Mouse (Mus musculus): Measurements from ENCODE around the gene Ankfn1.

The Ankfn1 gene

DNA sequence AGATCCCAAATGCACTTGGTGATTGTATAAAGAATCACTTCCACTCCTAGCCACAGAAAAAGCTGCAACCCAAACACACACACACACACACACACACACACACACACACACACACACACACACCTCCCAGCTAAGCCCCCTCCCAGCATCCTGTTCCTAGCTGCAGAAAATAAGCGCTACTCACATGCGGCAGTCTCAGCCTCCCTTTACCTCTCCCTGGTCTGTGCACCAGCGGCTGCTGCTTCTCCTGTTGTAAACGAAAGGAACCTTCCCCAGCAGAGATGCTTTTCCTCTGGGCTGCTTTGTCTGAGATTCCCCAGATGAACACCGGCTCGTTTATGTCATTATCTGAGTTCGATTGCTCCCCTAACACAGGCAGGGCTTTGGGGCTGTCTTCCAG is at the start of gene Ankfn1:
TSS of gene Ankfn1 (minus strand) at position 223 of the 400 bp plus-strand sequence.
- DNase-seq, result no peak

DNA sequence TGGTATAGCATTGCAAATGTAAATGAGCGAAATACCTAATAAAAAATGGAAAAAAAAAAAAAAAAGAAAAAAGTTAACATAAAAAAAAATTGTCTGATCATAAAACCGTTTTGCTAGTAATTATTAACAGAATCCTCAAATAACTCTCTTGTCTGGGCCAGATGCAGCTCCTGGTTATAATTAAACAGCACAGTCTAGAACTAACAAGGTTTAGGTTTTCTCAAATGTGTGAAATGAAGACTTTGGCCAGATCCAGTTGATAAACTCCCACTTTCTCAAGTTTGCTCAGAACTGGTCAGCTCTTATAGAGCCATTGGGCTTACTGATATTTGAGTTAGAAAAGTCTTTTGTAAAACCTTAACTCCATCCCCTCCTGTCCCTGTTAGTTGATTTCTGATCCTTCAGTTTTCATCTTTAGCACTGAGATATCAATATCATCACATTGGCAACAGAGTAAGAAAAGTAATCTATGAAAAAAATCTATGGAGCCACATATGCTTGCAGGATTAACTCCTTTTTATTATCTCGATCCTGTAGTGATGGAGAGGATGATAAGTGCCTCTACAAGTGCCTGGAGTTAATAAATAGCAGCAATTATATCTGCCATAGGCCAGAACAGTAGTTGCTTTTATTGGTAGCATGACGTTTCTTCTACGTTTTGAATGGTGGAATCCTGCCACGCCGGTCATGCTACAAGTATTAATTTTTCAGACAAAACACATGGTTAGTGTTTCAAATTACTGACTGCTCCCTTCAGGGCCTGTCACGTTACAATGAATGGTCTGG is 46.4 kb upstream of the Ankfn1 start:
- no peak for DNase-seq

DNA sequence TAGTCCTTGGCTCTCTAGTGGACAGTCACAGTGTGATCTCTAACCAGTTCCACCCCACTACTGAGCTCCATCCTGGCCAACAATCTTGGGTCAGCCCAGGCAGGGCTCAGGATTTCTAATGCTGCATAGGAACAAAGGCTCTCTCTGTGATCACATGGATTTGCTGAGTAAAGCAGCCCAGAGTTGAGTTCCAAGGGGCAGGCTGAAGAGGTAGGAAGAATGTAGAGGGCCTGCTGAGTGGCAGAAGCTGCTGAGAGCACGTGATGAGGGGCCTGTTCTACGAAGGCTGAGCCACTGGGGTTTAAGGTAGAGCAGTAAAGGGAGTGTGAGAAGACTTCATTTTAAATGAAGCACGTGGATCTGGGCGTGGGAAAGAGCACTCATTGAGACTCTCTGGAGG is 41.1 kb upstream of the Ankfn1 start:
- DNase-seq, result no peak

DNA sequence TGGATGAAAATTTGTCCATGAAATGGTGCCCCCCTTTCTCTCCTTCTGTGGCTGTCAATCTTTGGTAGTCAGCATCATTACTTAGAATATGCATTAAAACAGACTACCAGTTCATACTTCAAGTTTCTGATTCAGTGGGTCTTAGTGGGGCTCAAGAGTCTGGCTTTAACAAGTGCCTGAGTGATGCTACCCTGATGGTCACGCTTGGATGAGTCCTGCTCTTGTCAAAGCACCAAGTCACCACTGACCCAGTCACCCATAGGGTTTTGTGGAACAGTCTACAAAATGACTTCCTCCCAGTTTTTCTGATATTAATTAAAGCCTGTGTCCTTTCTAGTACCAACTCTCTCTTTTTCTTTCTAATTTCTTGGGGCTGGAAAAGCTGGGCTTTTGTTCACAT is 34.0 kb upstream of the Ankfn1 start:
- DNase-seq, result no peak

DNA sequence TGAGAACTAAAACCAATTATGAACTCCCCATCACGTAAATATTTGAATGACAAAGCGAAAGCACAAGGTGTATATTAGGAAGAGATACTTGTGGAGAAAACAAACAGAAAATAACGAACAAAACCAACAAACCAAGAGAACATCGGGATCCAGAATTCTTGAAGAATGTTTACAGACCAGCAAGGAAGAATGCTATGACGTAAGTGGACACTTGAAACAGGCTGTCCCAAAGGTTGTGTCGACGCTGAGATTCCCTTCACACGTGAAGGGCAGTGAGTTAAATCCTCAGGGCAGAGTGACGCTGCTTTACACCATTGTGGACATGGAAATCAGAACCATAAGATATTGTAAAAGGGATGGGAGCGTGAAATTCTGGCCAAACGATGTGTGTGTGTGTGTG is 30.5 kb upstream of the Ankfn1 start:
- no peak for DNase-seq

DNA sequence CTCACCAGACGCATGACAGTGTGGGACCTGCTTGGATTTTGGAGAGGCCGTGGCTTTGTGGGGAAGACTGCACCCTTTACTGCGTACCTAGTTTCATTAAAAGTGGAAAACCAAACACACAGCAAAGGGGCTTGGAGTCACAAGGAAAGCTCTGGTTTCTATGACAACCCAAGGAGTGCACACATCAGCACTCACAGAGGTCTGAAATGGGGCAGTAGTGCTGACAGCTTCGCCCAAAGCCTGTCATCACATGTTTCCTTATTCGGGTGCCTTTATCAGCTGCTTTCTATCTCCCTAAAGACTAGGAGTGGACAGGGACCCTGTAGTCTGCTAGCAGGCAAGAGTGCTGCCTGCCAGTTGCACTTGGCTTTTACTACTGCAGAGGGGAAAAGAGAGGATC is 27.4 kb upstream of the Ankfn1 start:
- no peak for DNase-seq

DNA sequence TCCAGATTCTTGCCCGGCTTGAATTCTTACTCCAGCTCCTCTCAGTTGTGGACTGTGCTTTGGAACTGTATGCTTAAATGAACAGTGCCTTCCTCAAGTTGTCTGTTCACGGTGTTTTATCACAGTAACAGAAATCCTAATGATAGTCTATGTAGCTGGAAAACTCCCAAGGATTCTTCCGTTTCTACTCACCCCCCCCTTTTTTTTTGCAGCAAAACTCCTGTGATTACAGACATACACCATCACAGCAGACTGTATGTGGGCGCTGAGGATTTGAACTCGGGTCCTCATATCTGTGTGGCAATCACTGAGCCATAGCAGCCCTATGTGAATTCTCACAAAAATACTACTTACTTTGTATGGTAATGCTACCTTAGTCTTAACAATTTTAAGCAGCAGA is 26.5 kb upstream of the Ankfn1 start:
- DNase-seq, result no peak

DNA sequence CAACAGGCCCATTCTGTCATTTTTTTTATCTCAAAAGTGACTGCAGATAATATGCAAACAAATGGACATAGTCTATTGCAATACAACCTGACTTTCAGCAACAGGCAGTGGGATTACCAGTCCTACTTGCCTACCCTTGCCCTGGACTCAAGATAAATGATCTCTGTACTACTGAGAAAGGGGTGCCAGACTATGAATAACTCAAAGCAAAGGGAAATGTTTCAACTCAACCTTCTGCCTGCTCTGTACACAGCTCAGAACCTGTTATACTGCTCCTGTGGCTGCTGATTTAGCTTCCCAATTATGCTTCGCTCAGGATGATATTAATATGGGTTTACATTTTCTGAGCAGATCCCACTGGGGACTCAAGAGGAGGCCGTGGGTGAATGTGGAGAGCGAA is 15.3 kb upstream of the Ankfn1 start:
- no peak for DNase-seq

DNA sequence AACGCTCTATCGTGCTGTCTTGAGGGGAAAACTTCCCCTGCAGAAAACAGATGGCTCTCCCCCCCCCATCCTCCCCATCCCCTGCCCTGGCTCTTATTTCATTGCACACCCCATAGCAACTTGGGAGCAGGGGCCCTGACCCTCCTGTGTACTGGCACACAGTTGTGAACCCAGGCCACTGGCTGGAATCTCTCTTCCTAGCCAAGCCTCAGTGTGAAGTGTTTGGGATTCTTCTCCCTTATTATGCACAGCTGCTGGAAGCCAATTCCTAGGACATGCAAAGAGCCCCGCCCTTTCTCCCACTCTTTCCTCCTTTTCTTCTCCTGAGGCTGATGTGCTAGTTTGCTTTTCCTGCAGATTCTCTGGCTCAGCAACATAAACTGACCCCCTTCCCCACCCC is 1.4 kb downstream of the Ankfn1 start:
- DNase-seq, result no peak

DNA sequence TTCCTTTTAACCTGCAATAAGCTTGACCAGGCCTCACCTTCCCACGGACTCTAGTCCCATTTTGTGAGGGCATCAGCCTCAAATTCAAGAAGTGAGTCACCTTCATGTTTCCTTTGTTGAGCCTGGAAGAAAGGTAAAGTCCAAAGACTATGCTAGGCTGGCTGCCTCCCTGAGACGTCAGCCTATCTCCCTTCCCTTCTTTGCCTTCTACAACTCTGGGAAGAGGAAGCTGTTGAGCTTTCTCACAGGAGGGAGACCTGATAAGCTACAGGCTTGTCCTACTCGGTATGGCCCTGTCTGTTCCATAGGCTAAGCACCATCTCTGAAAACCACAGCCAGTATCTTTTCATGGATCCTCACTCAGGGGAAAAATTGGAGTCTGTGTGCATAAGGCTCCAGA is 2.5 kb downstream of the Ankfn1 start:
- no peak for DNase-seq

DNA sequence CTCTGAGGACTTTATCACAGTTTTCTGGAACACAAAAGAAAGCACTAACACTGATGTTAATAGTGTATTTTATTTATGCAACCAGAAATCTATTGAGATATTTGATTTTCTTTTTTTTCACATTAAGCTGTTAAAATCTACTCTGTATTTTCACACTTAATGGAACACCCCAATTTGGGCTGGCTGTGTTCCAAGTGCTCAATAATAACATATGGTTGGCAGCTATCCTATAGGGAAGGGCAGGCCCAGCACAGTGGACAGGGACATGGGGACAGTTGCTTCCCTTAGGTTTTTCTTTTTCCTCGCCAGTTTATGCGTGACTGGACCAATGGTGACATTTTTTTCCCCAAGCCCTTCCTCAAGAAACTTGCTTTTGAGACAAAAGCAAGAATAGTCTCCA is 4.5 kb downstream of the Ankfn1 start:
- DNase-seq, result no peak

DNA sequence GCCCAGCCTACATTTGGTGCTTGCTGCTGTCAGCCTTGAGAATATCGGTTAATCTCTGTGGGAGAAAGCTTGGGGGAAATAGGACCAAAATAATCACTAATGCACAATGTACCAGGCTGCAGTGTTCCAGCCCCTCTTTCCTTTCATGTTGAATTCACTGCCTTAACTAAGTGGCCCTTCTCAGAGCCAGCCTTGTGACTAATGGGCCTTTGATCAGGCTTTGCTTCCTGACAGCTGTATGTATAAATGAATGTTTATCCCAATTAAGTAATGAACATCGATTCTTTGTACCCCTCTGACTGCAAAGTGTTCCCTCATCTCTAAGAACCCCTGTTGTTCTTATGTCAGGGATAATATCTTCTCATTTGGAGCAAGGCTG is 11.7 kb downstream of the Ankfn1 start:
- DNase-seq, result no peak

DNA sequence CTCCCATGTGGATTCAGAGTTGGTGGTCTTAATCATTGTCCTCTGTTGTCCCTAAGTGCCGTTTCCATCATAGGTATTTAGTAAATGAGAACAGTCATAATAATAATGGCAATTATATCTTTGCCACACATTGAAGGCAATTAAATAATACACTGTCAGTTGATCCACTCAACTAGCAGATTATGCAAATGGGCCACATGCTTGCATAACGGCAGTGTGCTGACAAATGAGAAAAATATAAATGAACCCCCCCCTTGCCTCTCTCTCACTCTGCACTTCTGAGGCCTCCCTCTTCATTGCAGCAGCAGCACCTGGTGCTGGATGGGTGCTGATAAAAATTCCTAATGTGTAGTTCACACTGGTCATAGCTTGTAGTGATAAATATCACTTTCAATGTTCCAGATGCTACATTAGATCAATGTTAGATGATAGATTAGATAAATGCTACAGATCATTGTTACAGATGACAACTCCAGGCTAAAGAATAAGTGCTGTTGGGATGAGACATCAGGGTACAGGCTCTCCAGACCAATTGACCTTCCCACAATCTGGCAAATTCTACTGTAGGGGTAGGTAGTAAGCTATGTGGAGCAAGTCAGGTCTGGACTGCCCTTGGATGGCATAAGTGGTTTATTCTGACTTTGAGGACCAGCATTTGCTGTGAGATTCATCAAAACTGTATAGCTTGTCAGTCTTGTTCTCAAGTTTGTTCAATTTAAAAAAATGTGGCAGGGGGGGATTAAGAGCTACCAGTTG is 12.3 kb downstream of the Ankfn1 start:
- no peak for DNase-seq

DNA sequence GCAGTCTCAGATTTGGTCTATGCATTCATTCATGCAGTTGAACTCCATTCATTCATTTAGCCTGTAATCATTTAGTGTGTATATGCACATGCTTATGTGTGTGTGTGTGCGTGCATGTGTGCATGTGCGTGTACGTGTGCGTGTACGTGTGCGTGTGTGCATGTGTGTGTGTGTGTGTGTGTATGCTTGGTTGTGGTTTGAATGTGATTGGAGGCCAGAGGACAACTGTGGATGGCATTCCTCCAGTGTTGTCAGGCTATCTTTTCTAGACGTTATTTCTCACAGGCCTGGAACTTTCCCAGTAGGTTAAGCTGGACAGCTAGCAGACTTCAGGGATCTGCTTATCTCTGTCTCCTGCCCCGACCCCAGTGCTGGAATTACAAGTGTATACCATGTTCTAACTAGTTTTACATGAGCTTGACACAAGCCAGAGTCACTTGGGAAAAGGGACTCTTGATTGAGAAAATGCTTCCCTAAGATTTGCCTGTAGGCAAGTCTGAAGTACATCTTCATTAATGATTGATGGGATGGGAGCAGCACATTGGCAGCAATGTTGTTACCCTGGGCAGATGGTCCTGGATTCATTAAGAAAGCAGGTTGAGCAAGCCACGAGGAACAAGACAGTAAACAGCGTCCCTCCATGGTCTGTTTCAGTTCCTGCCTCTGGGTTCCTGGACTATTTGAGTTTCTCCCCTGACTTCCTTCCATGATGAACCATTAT is 43.3 kb downstream of the Ankfn1 start:
- no peak for DNase-seq

DNA sequence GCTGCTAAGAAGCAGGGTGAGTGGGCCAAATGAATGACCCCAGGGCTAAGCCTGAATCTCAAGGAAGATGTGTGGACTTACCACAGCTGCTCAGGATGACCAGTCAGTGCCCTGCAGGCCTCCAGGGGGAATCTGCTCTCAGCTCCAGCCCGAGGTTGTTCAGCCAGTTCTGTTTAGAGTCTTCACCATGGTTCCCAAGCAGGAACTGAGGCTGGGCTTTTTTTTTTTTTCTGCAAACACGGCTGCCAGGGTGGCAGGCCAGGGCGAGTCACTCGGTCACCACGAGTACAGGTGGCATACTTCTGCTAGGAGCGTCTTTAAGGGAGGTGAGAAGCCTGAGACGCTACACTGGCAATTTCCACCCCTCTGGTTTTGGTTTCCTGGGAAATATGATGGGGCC is 43.9 kb downstream of the Ankfn1 start:
- no peak for DNase-seq

DNA sequence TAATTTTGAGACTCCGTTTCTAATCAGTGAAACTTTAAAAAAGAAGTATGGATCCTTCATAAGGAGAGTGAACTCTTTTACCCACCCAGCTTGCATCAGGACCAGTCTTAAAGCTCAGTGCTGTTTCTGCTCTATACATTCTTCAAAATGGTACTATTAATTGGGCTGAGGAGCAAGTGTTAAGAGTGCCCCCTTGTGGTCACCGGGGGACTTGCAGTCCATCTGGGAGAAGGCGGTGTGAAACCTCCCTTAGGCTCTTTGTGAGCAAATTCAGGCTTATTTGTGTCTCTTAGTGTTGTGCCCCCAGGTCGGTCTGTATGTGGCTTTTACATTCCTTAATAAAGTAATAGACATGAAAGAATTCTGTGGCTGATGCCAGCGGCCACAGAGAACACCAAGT is 56.6 kb downstream of the Ankfn1 start:
- peak; percentile 75 for DNase-seq

DNA sequence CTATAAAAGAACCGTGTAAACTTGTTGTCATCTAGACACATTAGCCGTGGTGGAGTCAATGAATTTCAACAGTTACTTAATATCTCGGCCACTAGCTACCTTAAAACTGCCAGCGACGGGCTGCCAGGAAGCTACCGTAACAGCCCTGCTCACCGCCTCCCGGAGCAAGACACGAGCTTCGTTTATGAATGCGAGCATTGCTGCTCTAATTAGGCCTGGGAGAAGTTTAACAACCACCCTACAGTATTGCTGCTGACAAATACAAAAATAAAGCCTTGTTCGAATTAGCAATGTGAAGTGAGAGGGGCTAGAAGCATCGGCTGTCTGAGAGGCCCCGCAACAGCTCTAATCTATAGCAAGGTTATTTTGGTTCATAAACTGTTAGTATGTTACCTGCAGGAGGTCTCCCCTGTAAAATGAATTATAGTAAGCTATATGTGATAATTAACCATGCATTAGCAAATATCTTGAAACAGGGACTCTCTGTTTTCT is 58.9 kb downstream of the Ankfn1 start:
- no peak for DNase-seq

DNA sequence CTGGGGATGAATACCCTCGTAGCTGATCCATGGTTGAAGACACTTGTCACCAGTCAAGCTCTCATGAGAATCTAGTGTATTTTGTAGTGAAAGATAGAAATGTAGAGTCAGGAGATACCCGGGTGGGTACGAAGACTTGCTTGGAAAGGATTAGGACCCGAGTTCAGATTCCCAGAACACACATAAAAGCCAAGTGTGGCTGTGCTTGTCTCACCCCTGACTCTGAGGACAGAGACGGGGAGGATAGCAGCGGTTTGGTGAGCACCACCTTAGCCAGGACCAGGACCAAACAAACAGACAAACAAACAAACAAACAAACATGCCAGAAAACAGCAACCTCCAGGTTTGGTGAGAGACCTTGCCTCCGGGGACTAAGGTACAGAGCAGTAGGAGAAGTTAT is 61.1 kb downstream of the Ankfn1 start:
- DNase-seq, result no peak

DNA sequence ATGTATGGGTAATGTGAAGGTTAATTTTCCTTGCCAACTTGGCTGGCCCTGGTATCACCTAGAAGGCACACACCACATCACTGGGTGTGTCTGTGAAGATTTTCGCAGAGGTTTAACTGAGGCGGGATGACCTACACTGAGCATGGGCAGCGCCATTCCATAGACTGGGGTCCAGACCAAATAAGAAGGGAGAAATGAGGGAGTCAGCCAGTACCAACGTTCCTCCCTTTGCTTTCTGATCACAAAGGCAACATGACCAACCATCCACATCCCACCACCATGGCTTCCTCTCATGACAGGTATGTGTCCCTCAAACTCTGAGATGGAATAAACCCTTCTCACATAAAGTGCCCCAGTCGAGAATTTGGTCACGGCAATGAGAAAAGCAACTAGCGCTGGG is 68.9 kb downstream of the Ankfn1 start:
- DNase-seq, result no peak

DNA sequence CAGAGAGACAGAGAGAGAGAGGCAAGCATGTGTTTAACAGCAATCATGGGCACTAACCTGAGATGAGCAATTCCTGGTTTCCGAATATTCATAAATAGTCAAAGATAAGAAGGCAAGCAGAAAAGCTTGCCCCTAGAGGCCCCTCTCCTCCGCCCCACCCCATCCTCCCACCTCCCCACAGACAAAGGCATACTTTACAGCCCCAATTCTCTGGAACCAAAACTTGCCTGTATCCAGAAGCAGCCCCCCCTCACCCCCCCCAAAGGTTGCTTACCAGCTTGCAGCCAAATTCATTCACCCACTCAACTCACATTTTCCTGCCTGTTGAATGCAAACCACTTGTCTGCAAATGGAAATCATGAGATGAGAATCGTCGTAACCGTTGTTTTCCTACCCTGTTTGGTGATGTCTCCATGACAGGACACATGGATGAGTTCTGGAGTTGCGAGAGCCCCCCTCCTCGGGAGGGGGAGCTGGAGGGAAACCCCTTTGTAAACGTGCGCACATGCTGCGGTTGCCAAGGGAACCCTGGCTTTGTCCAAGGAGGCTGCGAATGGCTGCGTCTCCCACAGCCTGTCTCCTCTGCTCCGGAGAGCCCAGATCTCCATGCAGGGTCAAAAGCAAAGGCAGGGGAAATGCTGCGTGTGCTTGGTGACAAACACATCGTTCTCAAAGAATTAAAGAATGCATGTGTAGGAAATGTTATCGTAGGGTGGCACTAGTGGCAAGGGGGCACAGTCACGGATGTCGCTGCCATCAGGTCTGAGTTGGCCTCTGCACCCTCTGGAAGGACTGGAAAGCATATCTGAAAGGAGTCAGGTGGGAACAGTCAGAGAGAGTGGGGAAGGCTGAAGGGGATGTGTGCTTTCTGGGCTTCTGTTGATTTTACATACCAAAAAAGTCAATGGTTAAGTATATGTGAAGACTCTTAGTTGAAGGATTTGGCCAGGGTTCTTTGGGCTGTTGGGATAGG is 80.7 kb downstream of the Ankfn1 start:
- no peak for DNase-seq

DNA sequence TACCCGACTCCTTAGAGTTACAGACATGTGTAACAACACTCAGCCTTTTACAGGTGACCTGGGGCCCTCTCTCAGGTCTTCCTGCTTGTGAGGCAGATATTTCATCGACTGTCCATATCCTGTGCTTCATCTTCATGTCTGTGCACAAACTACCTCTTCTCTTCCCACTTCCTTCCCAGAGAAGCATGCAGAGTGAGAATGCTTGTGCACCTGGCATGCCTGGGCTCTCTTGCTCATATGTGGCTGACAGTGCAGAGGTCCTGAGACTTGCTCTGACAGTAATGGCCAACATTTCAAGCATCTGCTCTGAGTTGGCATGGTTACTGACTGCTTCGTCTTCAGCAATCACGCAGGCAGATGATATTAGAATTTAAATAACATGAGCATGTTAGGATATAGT is 83.8 kb downstream of the Ankfn1 start:
- DNase-seq, result no peak

DNA sequence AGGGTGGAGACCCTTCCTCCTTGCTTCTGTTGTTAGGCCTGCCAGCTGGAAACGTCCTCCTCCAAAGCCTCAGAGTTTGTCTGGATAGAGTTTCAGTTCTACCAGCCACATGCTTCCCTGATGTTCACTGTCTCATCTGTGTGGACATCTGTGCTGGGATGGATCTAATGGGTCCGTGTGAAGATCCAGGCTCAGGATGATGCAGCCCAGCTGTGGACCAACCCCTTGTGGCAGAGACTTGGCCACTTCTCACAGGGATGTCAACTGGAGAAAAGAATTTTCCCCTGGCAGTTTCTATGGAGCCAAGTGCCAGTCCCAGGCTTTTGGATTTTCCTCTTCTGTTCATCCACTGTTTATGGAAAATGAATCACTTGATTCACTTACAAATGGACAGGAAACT is 100.5 kb downstream of the Ankfn1 start:
- no peak for DNase-seq

Data from thymus, postnatal 4 days (tissue).